Mouse (Mus musculus) adrenal gland, postnatal 36 days (tissue): ENCODE measurements around the gene Gm28038. TPM values are rescaled to one million over a fixed set of nuclear protein-coding genes. Genes with fewer than 3 reads are reported as not detected.

Source experiments
- DNase-seq, 2 experiments: peaks; one replicate each; pipeline ENCODE4 v3.0.0; 2021; ENCODE audit warnings: mixed read lengths in 1 of 2
- total RNA-seq, 2 experiments: library from RNA; stranded (reverse); gene quantifications; 2 replicates each; pipeline ENCODE4 v1.2.3; 2021

Gm28038 gene
- total RNA-seq, 2 experiments from 2014 or later = not detected

GRCm38 (mm10) chr2:30256616-30257350, 24.1 kb upstream of the Gm28038 start:
- DNase-seq = no peak

- DNase-seq = no peak
Measured at GRCm38 (mm10) chr2:30257699-30258460, 23.0 kb upstream of the Gm28038 start.

- DNase-seq = no peak
Measured at GRCm38 (mm10) chr2:30258600-30258999, 22.2 kb upstream of the Gm28038 start.

- no peak for DNase-seq
Measured at GRCm38 (mm10) chr2:30259131-30260064, 21.4 kb upstream of the Gm28038 start.

GRCm38 (mm10) chr2:30261064-30261736, 19.6 kb upstream of the Gm28038 start:
- no peak for DNase-seq

GRCm38 (mm10) chr2:30261921-30262839, 18.7 kb upstream of the Gm28038 start:
- DNase-seq = no peak

- peak; percentile 71 to 75 for DNase-seq
Measured at GRCm38 (mm10) chr2:30262840-30263441, 17.9 kb upstream of the Gm28038 start.

GRCm38 (mm10) chr2:30263811-30264210, 17.0 kb upstream of the Gm28038 start:
- no peak for DNase-seq

GRCm38 (mm10) chr2:30264671-30265519, 15.9 kb upstream of the Gm28038 start:
- DNase-seq = no peak

GRCm38 (mm10) chr2:30265767-30266253, 15.0 kb upstream of the Gm28038 start, which contains the start of gene Phyhd1:
Gene Phyhd1, plus strand, starts transcription at chr2:30266203.
- DNase-seq = peak; percentile 69 to 85

- DNase-seq = peak; percentile 75 to 87
Measured at GRCm38 (mm10) chr2:30266392-30266941, 14.4 kb upstream of the Gm28038 start.

GRCm38 (mm10) chr2:30267466-30267865, 13.4 kb upstream of the Gm28038 start:
- no peak for DNase-seq

GRCm38 (mm10) chr2:30268371-30268770, 12.5 kb upstream of the Gm28038 start:
- peak; percentile 48 to 54 for DNase-seq

GRCm38 (mm10) chr2:30269241-30269990, 11.4 kb upstream of the Gm28038 start:
- no peak for DNase-seq

- peak; percentile 73 to 75 for DNase-seq
Measured at GRCm38 (mm10) chr2:30270134-30270533, 10.7 kb upstream of the Gm28038 start.

- DNase-seq = peak; percentile 76 to 80
Measured at GRCm38 (mm10) chr2:30281651-30282050, 808 bp downstream of the Gm28038 start.

- DNase-seq = no peak
Measured at GRCm38 (mm10) chr2:30283193-30283592, 2.4 kb downstream of the Gm28038 start.

GRCm38 (mm10) chr2:30285004-30285403, 4.2 kb downstream of the Gm28038 start:
- DNase-seq = no peak
